ENCODE assay signal across 16 mouse cellular contexts in genomic region chr1:170562431-170562830, GRCm38 (mm10).
"Had no signal": no experiment of that assay in that cellular context is flagged by ENCODE, and none has a peak within 500 bp of the region (broad histone marks: within the 10 kb centered on the region; RNA-seq: fewer than 3 reads in every experiment).

No protein-coding gene starts in this region.

- H3K9me3 ChIP-seq: lung, embryonic 15.5 days; megakaryocyte, embryonic 14.5 days; midbrain, embryonic 13.5 days; midbrain, embryonic 15.5 days; neural tube, embryonic 12.5 days; stomach, embryonic 15.5 days had no signal

- H3K9ac ChIP-seq: lung, embryonic 15.5 days; midbrain, embryonic 13.5 days; midbrain, embryonic 15.5 days; neural tube, embryonic 12.5 days; stomach, embryonic 15.5 days had no signal

- H3K4me3 ChIP-seq: lung, embryonic 15.5 days; megakaryocyte, embryonic 14.5 days; midbrain, embryonic 13.5 days; midbrain, embryonic 15.5 days; neural tube, embryonic 12.5 days; stomach, embryonic 15.5 days had no signal

- H3K36me3 ChIP-seq: lung, embryonic 15.5 days; midbrain, embryonic 13.5 days; midbrain, embryonic 15.5 days; neural tube, embryonic 12.5 days; stomach, embryonic 15.5 days had no signal

- H3K27ac ChIP-seq: lung, embryonic 15.5 days; macrophage; midbrain, embryonic 13.5 days; midbrain, embryonic 15.5 days; neural tube, embryonic 12.5 days; stomach, embryonic 15.5 days; stomach, postnatal 0 days had no signal

- DNase-seq: lung, adult 2 months; lung, postnatal 10 days; lung, postnatal 36 days; right cerebral cortex, postnatal 14 days; thymus, adult 2 months; thymus, postnatal 25 days; thymus, postnatal 4 days had no signal

- H3K4me2 ChIP-seq: lung, embryonic 15.5 days; midbrain, embryonic 11.5 days; midbrain, embryonic 13.5 days; midbrain, embryonic 15.5 days; neural tube, embryonic 12.5 days; stomach, embryonic 15.5 days had no signal

- ATAC-seq: midbrain, embryonic 13.5 days; midbrain, embryonic 15.5 days had no signal

- H3K27me3 ChIP-seq: lung, embryonic 15.5 days; megakaryocyte, embryonic 14.5 days; midbrain, embryonic 13.5 days; midbrain, embryonic 15.5 days; neural tube, embryonic 12.5 days; stomach, embryonic 15.5 days had no signal

- H3K4me1 ChIP-seq: midbrain, embryonic 13.5 days; midbrain, embryonic 15.5 days; neural tube, embryonic 12.5 days; stomach, embryonic 15.5 days had no signal
